Mouse (Mus musculus) bone marrow, adult 2 months (tissue): ENCODE results near the gene Ube2j1. TPM values are rescaled to one million over a fixed set of nuclear protein-coding genes. Genes with fewer than 3 reads are reported as not detected.

ENCODE experiments used
- H3K27ac ChIP-seq: fragments of 200-500 bp; 2 replicates; pipeline ENCODE4 v1.5.1; 2012; ENCODE audit warnings: low read depth, mild to moderate bottlenecking, control low read depth, inconsistent platforms, low read length; ENCODE audit not compliant: control insufficient read depth, poor library complexity, insufficient read depth
- H3K4me1 ChIP-seq: fragments of 200-500 bp; 2 replicates; pipeline ENCODE4 v1.6.1; 2011; ENCODE audit warnings: low read length; ENCODE audit not compliant: control insufficient read depth, insufficient read depth
- H3K4me3 ChIP-seq: fragments of 200-500 bp; replicated peaks from 2 replicates; pipeline ENCODE3; 2011; ENCODE audit warnings: mild to moderate bottlenecking, low read depth, low read length, control low read depth; ENCODE audit not compliant: control insufficient read depth
- CTCF ChIP-seq: fragments of 200-500 bp; IDR thresholded peaks from 2 replicates; pipeline ENCODE4 v1.5.1; 2011; ENCODE audit warnings: low read length, control low read depth; ENCODE audit not compliant: control insufficient read depth, insufficient read depth
- POLR2A ChIP-seq: fragments of 200-500 bp; IDR thresholded peaks from 2 replicates; pipeline ENCODE4 v1.6.1; 2011; ENCODE audit warnings: low read depth, mild to moderate bottlenecking, control low read depth, low read length, borderline replicate concordance; ENCODE audit not compliant: control insufficient read depth
- WGBS: fragments of 180-500 bp; shearing (Covaris S2); methylation state at CpG from one replicate; pipeline ENCODE4 v1.1.7; 2018; 5-methylcytosine and 5-hydroxymethylcytosine counted together
- polyA plus RNA-seq: library from polyadenylated mRNA; stranded (reverse); fragments of >200 nt; gene quantifications from 2 replicates; pipeline ENCODE4 v1.2.4, GENCODE M21; 2011; ENCODE audit warnings: low replicate concordance; ENCODE audit not compliant: missing spikeins, insufficient read depth, insufficient read length

Ube2j1 gene
- polyA plus RNA-seq, 1 experiment: 17.3 TPM

DNA sequence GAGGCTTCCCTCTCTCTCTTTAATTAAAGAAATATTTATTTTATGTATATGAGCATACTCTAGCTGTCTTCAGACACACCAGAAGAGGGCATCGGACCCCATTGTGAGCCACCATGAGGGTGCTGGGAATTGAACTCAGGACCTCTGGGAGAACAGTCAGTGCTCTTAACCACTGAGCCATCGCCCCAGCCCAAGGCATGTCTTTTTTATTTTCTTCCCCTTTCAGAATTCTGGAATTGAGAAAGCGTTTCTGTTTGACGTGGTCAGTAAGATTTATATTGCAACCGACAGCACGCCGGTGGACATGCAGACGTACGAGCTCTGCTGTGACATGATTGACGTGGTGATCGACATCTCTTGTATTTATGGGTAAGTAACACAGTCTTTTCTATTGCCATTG lies 24.4 kb upstream of the Ube2j1 start:
- Histone ChIP-seq H3K4me3 (no peak overlapping the region), H3K4me1 (no peaks in the 10 kb centered on the region), H3K27ac (no peak overlapping the region)
- WGBS: 66% methylated on average over 11 of the region's 11 CpGs
- TF ChIP-seq POLR2A (no peak), CTCF (no peak)

DNA sequence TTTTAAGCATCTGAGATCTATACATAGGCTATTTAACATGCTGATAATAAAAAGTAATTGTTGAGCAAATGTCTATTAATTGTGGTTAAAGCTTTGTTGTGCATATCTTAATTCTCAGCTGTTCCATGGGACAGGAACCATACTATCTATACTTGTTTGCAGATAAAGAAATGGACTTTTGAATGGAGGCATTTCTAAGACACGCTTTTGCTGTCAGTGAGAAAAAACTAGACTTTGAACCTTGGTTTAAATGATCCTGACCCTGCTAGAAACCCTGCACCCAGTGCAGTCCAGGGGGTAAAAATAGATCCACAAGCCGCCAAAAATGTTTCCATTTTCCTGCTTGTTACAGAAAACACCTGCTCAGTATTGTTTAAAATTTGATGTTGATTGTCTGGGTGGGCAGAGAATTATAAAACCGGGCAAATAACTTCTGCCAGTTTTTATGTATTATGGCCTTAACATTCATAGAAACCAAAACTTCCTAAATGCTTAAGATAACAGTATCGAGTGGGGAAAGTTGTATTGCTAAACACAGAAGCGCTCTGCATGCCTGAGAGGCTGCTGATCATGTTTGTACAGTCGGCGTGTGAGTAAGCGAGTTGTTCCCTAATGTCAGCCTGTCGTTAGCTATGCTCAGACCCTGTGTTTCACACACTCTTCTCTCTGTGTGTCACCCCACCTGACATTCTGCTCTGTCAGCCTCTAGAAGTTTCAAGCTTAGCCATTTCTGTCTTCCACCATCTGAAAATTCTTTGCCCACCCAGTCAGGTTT lies 23.6 kb upstream of the Ube2j1 start:
- WGBS: 59% methylated on average over 9 of the region's 9 CpGs

DNA sequence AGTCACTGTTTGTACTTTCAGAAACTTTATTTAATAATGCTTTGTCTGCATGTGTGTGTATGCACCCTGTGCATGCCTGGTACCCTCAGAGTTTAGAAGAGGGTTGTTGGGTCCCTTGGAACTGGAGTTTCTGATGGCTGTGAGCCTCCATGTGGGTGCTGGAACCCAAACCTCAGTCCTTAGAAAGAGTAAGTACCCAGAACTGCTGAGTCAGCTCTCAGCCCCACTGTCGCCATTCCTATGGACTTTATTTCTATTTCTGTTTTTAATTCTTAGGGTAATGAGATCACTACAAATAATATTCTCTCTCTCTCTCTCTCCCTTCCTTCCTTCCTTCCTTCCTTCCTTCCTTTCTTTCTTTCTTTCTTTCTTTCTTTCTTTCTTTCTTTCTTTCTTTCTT lies 21.1 kb upstream of the Ube2j1 start:
- no peak overlapping the region for H3K27ac ChIP-seq
- 91% methylated on average over 1 of the region's 1 CpGs for WGBS

More for the DNA sequence above, 23.6 kb upstream of the Ube2j1 start:
- Histone ChIP-seq H3K4me3 (no peak overlapping the region), H3K27ac (no peak overlapping the region), H3K4me1 (no peaks in the 10 kb centered on the region)
- TF ChIP-seq CTCF (no peak), POLR2A (no peak)

DNA sequence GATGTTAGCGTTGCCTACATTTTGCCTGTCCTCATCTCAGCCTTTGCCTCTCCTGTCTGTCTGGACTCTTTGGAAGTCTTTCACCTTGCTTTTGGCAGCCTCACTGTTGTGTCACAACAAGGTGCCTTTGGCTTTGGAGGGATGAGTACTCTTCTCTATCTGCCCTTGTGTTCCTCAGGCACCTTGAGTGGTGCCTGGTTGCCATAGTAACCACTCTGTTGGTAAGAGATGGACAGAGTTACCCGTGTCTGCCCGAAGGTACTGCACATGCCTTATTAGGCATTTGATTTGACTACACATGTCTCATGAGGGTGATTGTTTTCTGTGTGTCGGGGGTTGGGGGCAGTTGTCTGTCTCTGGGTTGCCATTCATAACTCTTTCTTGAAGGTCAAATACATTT lies 18.7 kb upstream of the Ube2j1 start:
- TF ChIP-seq POLR2A (no peak), CTCF (no peak)
- no peak overlapping the region for H3K4me3 ChIP-seq
- 81% methylated on average over 4 of the region's 4 CpGs for WGBS
- H3K27ac ChIP-seq: no peak overlapping the region
- H3K4me1 ChIP-seq: no peaks in the 10 kb centered on the region

More for the DNA sequence above, 21.1 kb upstream of the Ube2j1 start:
- Histone ChIP-seq H3K4me1 (no peaks in the 10 kb centered on the region), H3K4me3 (no peak overlapping the region)
- TF ChIP-seq CTCF (no peak), POLR2A (no peak)

DNA sequence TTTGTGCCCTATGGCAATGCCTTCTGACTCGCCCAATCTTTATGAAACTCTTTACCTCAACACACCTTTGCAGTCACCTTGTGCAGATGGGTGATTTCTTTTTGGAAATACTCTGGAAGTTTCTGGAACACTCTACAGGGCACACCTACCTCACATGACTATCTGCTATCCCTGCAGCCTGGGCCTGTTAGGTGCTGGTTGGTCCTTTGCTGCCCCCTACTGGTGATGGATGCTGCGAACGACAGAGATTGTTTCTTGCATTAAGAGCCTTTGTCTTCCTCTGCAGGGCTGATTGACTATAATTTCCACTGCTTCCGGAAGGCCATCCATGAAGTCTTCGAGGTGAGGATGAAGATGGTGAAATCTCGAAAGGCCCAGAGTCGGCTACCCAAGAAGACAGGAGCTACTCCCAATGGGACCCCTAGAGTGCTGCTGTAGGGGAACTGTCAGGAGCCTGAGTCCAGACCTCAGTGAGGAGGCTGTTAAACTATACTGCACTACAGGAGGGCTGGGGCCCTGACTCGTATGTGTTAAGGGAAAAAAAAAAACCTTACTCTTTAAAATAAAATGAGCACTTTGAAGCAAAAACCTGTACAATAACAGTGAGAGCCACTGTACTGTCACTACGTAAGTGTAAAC lies 12.7 kb upstream of the Ube2j1 start:
- peaks cover 1% of the 10 kb centered on the region; the same call in 1 of the 2 replicates for H3K4me1 ChIP-seq
- no peak overlapping the region for H3K27ac ChIP-seq
- 30% methylated on average over 9 of the region's 9 CpGs for WGBS
- TF ChIP-seq POLR2A (no peak), CTCF (peak; percentile 99)
- no peak overlapping the region for H3K4me3 ChIP-seq

DNA sequence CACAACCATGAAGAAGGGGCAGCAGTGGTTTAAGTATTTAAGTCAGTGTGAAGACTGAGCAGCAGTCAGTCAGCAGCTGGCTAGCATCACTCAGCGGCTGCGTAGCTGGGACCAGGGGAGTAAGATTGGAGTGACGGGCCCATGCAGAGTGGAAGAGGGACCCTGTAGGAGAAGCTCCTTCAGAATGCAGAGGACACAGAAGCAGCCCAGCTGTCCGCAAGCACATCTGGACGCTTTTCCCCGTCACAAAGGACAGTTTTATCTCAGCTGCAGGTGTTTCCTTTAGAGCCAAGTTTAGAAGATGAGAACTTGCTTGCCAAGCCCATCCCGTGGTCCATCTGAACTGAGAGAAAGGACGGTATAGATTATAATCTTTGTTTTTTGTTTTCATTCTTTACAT lies 6.8 kb upstream of the Ube2j1 start:
- TF ChIP-seq POLR2A (no peak), CTCF (no peak)
- Histone ChIP-seq H3K27ac (no peak overlapping the region), H3K4me1 (peaks cover 1% of the 10 kb centered on the region; the same call in 1 of the 2 replicates), H3K4me3 (no peak overlapping the region)
- 72% methylated on average over 8 of the region's 8 CpGs for WGBS

DNA sequence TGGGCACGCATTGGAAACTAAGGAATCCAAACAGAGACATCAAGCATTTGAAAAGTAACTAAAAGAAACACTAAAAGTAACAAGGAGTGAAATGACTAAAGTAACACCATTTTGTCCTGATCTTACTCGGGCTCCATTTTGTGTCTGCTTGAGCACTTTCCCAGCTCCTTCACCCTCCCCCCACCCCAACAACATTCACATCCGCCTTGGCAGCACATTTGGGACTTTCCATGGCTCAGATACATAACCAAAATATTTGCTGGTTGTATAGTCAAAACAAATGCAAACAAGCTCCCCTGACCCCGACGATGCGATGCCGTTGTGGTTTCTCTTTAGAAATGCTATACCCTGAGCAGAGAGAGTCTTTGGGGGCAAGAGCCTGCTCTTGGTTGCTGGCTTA lies 2.1 kb upstream of the Ube2j1 start:
- TF ChIP-seq POLR2A (no peak), CTCF (no peak)
- Histone ChIP-seq H3K4me1 (no peaks in the 10 kb centered on the region; the same call in 1 of the 2 replicates), H3K4me3 (no peak overlapping the region), H3K27ac (no peak overlapping the region)
- 83% methylated on average over 7 of the region's 7 CpGs for WGBS
